Mouse (Mus musculus) mouse embryonic stem cell (cell line): ENCODE results near the gene Vmn2r1.

Source experiments
- in situ Hi-C, 2 experiments: fragments of 300-500 bp; cut with MboI; formaldehyde crosslinking; loops; 1 replicate in 1 of 2; 3 replicates in 1 of 2; pipeline ENCODE4 v1.14.3; 2019 to 2020; ENCODE audit warnings: low sequenced_read_pairs in 2 of 2, low pct_unique_long_range_greater_than_20kb in 1 of 2, mixed read lengths in 1 of 2; ENCODE audit not compliant: unreplicated experiment in 1 of 2

The Vmn2r1 gene

DNA sequence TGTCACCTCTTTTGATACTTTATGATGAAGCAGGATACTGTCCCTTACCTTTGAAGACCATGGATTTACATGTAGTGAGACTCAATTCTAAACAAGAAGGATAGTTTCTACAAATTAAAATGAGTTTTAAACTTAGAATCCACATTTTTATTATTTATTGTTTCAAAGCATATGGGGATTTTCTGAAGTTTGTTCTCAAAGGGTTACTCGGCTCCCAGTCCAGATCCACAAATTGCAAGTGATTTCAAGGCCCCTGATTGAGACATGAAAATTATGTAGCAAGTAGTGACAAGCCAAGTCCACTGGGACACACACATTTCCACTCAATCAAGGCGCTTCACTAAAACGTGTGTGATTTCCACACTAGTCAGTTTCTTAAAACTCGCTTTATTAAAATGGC, at the start of gene Vmn2r1:
TSS of gene Vmn2r1 (plus strand) at position 301 of the 400 bp plus-strand sequence.
- in situ Hi-C loops = no loop called here

DNA sequence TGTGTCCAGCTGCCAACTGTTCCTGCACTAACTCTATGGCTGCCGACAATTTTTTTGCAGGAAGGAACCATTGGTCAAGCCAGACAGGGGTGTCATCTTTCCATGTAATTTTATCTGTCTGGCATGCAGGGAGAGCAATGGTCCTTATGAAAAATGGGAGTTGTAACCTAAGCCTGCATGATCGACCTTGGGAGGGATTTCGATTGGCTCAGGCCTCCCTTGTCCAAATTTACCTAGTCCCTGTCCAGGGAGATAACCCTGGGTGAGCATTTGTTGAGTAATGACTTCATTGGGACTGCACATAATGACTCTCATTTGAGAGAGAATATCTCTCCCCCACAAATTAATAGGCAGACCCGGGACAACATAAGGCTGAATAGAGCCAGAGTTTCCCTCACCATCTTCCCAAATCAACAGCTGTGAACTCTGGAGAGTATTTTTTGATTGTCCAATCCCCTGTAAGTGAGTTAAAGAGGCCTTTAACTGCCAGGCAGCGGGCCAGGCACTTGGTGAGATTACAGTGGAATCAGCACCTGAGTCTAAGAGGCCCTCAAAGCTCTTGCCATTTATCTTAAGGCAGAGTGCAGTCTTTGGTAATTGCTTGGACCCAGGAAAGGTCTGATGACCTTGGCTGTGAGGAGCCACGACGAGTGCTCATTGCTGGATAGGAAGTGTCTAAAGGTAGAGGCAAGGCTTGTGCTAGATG, 43.1 kb upstream of the Vmn2r1 start:
- in situ Hi-C loops = no loop called here

DNA sequence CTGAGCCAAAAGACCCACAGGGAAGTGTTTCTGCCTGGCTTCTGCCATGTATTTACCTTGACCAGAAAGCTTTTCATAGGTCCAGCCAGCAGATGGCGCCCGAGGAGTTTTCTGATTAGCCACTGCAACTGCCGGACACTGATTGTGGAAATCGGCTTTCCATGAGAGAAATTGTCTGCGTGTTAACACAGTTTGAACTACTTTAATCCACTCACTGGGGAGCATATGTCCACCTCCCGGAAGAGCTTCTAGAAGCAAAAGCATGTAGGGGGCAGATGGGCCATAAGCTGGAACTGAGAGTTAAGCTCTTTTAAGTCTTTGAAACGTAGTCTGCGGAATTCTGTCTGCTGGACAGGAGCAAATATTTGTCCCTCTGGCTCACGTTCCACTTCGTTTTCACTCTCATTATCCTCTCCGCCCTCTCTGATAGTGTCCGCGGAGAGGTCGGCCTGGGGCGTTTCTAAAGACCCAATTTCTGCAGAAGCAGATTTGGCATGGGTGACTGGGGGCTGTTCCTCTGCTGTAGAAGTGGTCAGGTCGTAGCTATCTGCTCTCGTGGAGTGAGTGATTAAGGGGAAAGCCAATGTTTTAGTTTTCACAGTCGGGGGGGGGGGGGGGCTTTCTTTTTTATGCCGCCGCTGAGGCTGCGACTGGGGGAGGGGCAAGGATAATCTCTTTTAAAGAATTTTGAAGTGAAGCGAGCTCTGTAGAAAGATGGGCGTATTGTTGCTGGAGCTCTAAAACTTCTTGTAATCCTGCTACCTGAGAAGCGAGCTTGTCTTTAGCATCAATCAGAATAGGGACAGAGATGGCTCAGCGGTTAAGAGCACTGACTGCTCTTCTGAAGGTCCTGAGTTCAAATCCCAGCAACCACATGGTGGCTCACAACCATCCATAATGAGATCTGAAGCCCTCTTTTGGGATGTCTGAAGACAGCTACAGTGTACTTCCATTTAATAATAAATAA, 41.2 kb upstream of the Vmn2r1 start:
- in situ Hi-C loops = no loop called here

DNA sequence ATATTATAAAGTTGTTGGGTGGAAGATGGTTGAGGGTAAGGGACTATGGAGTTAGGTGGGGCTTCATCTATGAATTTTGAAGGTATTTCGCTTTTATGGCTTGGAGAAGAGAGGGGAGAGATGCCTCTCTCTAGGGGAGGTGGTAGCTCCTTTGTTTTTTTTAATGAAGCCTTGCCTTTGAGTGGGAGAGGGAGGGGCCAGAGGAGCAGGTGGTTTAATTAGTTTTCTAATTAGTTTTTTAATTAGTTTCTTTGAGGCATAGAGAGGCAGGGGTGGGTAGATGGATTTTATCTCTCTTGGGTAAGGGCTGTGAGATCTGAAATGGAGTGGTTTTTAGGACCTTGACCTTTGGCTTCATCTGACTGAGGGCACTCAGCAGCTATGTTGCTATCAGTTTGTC, 31.4 kb downstream of the Vmn2r1 start:
- in situ Hi-C loops = no loop called here

DNA sequence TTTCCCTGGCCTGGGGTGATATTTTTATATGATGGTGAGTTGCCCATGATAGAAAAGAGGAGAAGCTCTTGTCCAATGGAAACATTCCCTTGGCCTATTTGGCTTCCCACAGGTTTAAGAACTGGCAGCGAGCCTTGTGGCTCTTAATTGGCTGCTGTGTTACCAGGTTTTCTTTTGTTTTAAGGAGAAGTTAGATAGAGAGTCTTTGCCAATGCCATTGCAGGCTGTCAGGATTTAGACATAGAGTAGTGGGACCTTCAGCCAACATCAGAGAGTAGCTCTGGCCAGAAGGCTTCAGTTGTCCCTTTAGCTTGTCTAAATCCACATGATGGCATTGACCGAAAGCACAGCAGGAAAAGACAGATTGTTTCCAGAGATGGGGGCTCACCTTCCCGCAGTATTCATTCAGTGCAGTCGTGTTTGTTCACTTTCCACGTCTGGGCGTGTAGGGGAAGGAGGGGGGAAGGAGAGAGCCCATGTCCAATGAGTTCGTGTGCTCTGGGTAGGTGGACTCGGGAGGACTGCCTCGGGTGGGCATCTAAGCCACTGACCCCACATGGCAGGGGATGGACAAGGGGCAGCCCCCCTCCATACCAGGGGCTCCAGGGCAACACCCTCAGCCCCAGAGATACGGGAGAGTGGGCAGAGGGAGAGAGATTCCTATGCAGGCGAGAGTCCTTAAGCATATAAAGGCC, 32.2 kb downstream of the Vmn2r1 start:
- in situ Hi-C loops = no loop called here

DNA sequence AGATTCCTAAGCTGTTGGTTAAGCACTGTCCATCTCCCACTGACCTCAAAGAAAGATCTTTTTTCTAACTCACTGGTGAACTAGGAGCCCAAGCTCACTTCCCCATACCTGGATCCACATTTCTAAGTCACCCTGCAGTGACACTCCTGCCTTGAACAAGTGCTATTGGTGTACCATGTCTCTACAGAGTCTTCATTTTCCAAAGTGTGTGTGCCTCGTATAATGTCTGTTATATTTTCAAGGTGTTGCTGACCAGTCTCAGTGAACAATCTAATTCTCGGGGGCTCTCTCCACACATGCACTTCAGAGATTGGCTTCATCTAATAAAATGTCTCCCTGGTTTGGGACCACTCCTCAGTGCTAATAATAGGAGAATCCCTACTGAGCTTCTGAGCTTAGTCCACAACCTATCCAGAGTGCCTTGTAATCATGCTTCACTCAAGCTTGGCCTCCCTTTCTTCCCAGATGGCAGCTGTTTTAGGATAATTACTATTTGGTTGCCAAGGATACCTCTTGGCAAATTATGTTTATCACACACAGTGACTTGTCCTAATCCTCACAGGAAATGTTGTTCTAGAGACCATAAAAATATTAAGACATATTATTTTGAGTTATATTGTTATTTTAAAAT, 60.6 kb downstream of the Vmn2r1 start, which contains the start of gene Vmn2r2:
TSS of gene Vmn2r2 (minus strand) at position 51 of the 631 bp plus-strand sequence.
- in situ Hi-C loops = no loop called here
